Mouse (Mus musculus): ENCODE measurements around the gene Cyp27a1. TPM values are rescaled to one million over a fixed set of nuclear protein-coding genes. Genes with fewer than 3 reads are reported as not detected.

Gene Cyp27a1
- 1 to 10 TPM; 8.6 to 8.9 TPM for total RNA-seq (2021)
- long read RNA-seq, experiment 1, transcript Cyp27a1-201 (9 exons, 1,892 nt) = major isoform, 8 of 20 reads
- long read RNA-seq, experiment 1, partial matches to known transcripts = 1 of 20 reads
- long read RNA-seq, experiment 1, other reads (novel, unspliced or antisense) = 11 of 20 reads
- long read RNA-seq, experiment 2, partial matches to known transcripts = 0 of 9 reads
- long read RNA-seq, experiment 2, other reads (novel, unspliced or antisense) = 7 of 9 reads

- DNase-seq = peak; percentile 53
Measured at GRCm38 (mm10) chr1:74713099-74713858, at the start of gene Cyp27a1. Cyp27a1 (plus strand) TSS chr1:74713574.

- DNase-seq = no peak
Measured at GRCm38 (mm10) chr1:74665153-74665552, 48.2 kb upstream of the Cyp27a1 start.

DNA sequence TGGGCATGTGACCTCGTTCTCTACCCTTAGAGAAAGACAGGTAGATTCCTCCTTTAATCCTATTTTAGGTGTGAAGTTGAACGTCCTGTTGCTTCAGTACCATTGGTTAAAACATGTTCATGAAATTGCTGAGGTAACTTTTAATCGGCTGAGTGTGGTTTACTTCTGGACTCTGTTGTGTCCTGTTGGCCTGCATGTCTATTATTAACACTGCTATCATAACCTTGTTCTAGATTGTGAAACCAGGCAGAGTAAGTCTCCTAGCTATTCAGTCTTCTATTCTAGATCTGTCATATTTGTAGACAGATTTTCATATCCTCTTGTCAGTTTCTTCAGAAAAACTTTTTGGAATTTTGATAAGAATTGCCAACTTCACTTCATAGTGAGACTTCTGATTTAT lies 45.0 kb upstream of the Cyp27a1 start:
- DNase-seq = no peak

DNA sequence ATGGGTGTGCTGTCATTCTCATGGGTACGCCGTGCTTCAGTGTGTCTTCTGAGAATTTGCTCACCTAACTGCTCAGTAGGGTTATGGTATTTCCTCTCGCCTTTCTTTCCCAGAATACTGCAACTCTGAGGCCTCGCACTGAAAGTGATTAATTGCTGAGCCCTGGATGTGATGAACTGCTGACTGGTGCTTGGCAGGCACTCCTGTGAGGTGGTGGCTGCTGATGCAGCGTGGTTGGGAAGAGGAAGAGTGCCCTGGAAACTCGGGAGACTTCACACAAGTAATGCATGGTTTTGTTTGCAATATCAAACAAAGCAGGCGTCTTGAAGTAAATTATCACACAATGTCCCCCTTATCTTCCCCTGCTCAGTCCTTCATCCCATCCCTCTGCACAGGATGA lies 40.6 kb upstream of the Cyp27a1 start:
- DNase-seq = no peak

- no peak for DNase-seq
Measured at GRCm38 (mm10) chr1:74676863-74677262, 36.5 kb upstream of the Cyp27a1 start.

GRCm38 (mm10) chr1:74677843-74678242 lies 35.5 kb upstream of the Cyp27a1 start:
- no peak for DNase-seq

DNA sequence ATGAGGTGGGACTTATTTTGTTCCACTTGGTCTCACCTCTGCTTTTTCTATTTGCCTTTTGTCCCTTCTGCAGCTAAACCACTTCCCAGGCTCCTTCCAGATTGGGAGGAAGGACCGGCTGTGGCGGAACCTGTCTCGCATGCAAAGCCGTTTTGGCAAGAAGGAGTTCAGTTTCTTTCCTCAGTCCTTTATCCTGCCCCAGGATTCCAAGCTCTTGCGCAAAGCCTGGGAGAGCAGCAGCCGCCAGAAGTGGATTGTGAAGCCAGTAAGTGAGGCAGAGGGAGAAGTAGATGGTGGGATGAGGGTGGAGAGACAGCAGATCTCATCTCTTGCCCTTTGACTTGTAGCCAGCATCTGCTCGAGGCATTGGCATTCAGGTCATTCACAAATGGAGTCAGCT lies 26.2 kb upstream of the Cyp27a1 start:
- no peak for DNase-seq

- DNase-seq = no peak
Measured at GRCm38 (mm10) chr1:74693891-74694583, 19.3 kb upstream of the Cyp27a1 start.

DNA sequence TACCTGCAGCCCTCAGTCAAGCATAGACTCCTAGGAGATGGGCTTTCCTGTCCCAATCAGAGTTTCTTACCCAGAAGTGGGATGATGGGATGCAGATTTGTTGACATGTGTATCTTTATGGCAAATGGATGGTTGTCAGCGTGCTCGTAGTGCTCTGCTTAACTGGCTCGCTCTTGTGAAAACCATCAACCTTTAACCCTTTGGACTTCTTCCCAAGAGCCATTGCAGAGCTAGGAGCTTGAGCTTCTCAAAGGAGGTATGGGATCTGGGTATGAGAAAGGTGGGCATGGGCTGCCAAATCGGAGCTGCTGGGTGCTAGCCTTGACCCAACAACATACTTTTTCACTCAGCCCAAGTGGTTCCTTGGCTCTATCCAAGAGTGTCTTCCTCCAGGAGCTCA lies 17.5 kb upstream of the Cyp27a1 start:
- no peak for DNase-seq

DNA sequence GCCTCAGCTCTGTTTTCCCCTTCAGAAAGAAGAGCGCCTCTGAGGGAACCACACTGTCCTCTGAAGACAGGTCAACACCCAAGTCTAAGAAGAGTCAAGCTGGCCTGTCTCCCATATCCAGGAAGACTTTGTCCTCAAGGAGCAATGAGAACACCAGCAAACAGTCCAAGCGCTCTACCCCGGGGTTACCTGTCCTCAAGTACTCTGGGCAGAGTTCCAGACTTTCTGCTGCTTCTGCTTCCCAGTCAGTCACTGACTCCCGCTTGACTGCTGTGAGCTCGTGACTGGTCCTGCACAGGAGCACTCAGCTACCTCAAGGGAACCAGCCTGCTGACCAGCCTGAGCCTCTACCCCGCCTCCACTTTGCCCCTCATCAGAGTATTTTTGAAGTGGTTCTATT lies 16.0 kb upstream of the Cyp27a1 start:
- DNase-seq = no peak

DNA sequence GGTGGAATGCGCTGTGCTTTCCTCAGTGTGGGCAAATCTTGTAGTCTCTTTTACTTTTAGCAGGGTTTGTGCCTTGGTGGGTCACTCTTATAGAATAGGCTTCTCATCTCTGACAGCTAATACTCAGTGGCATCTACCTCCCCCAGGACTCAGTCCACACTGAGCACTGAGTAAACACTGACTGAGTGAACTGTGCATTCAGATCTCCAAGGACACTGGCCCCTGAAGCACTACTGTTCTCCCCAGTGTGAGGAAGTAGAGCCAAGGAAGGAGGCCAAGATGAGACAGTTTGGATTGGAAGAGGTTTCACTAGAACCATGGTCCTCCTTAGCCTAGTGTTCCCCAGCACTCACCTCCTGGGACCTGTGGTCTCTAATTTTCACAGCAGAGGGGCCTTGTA lies 15.0 kb upstream of the Cyp27a1 start:
- DNase-seq = no peak

DNA sequence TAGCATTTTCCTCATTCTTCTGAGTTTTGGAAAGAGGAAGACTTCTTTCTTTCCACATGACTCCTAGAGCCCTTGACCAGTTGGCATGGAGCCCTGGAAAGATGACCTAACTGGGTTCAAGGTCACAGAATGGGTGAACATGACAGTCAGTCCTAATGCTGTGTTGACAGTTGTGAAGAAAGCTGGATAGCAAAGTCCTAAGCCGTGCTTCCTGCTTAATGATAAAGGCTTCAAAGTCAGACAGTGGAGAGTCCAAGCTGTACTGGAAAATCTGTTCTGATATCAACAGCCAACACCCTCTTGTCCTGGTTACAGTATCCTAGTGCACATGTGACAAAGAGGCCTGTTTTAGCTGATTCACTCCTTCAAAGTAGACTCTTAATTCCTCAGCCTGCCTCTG lies 14.6 kb upstream of the Cyp27a1 start:
- no peak for DNase-seq

GRCm38 (mm10) chr1:74702142-74702553 lies 11.2 kb upstream of the Cyp27a1 start:
- no peak for DNase-seq

- no peak for DNase-seq
Measured at GRCm38 (mm10) chr1:74704156-74704555, 9.2 kb upstream of the Cyp27a1 start.

DNA sequence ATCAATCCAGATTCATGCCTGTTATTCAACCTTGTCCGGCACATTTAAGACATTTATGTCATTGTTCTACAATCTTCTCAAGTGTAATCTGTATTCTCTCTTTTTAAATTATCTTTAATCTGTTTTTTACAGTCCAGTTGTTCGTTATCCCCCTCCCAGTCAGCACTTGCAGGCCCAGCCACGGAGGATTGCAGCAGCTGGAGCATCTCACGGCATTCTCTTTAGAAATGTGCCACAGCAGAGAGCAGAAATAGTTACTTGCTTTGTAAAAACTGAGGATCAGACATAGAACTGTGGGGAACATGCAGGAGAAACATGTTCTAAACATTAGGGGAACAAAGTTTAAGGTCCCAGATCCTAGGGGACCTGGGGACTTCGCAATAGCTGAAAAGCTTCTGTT lies 8.4 kb upstream of the Cyp27a1 start:
- no peak for DNase-seq

GRCm38 (mm10) chr1:74709566-74709965 lies 3.8 kb upstream of the Cyp27a1 start:
- no peak for DNase-seq

DNA sequence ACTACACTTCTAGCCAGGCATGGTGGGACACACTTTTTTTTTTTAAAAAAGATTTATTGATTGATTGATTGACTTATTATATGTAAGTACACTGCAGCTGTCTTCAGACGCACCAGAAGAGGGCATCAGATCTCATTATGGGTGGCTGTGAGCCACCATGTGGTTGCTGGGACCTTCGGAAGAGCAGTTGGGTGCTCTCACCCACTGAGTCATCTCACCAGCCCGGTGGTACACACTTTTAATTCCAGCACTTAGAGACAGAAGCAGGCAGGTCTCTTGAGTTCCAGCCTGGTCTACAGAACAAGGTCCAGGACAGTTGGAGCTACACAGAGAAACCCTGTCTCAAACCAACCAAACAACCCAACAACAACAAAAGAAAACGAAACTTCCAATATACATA lies 1.3 kb upstream of the Cyp27a1 start:
- DNase-seq = no peak

DNA sequence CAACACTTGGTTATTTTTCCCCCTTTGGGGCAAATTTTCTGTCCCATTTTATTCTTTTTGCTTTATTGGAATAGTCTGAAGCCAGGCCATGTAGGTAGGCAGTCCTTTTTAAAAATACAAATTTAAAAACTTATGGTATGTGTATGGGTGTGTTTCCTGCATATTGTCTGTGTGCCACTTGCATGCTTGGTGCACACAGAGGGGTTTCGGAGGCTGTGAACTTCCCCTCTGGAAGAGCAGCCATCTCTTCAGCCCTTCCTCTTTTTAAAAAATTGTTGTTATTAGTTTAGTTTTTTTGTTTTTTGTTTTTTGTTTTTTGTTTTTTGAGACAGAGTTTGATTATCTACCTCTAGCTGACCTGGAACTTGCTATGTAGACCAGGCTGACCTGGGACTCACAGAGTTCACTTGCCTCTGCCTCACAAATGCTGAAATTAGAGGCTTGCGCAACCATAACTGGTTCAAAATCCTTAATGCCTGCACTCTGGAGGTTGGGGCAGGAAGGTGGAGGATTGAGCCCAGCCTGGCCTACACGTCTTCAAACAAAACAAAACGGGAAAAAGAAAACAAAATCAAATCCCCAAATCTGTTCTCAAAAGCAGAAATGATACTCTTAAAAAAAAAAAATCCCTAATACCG lies 794 bp upstream of the Cyp27a1 start:
- DNase-seq = no peak

DNA sequence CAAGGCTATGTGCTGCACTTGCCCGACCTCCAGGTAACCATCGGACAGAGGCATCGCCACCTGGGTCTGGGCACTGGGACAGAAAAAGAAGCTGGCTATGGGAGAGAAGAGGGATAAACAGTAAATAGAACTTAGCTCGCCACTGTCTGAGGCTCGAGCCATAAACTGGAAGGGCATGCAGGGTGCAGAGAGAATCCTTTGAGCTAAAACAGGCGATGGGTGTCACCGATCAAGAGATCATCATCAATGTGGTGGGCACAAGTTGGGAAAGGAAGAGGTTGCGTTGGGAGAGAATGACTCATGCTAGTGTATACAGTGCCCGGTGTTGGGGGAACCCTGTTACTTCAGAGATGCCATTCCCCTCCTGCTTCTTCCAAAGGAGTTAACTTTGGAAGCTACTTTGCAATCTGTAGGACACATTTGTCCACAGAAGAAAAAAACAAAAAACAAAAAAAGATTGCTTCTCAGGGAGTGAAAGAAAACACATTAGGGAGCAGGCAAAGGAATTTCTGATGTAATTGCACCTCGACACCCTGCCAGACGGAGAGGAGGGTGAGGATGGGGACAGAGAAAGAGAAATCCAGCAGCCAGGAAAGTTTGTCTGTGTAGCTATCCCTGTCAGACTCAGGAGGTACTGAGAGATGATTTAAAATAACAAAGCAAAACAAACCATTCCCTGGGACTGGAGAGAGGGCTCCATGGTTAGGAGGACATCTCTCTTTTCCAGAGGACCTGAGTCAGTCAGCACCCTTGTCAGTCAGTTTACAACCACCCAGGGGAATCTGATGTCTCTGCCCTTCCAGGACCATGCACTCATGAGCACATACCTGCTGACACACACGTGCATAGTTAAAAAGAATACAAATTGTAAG lies 721 bp downstream of the Cyp27a1 start:
- DNase-seq = no peak

GRCm38 (mm10) chr1:74714967-74715366 lies 1.6 kb downstream of the Cyp27a1 start:
- DNase-seq = no peak

- DNase-seq = no peak
Measured at GRCm38 (mm10) chr1:74715468-74715867, 2.1 kb downstream of the Cyp27a1 start.

DNA sequence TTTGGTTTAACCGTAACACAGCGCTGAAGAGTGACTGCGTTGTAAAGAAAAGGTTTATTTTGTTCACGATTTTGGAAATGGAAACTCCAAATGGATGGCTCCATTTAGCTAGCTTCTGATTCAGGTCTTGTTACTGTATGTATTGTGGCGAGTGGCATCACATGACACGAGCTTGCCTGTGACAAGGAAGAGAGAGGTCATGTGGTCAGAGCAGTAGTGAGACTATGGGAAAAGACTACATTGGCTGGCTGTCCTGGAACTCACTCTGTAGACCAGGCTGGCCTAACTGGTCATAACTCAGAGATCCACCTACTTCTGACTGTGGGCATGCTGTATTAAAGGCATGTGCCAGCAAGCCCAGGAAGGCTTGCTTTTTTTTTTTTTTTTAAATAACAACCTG lies 2.5 kb downstream of the Cyp27a1 start:
- DNase-seq = no peak
